Mouse (Mus musculus) hindbrain, postnatal 0 days (tissue): Measurements from ENCODE around the gene Necab3. TPM values are rescaled to one million over a fixed set of nuclear protein-coding genes. Genes with fewer than 3 reads are reported as not detected.

ENCODE experiments used
- ATAC-seq: fragments of 200-750 bp; cut with Nextera tagmentation; 2 replicates; pipeline ENCODE4 v1.8.0; 2017; ENCODE audit warnings: mild to moderate bottlenecking, moderate TSS enrichment, moderate library complexity
- DNase-seq: peaks from one replicate; pipeline ENCODE4 v3.0.0-alpha.2; 2015; ENCODE audit warnings: low spot score
- H3K27ac ChIP-seq: fragments of 300-500 bp; sonication (generic); 2 replicates; pipeline ENCODE4 v1.5.1; 2014; ENCODE audit warnings: mild to moderate bottlenecking
- H3K27me3 ChIP-seq: fragments of 300-500 bp; sonication (generic); 2 replicates; pipeline ENCODE4 v1.6.1; 2014; ENCODE audit warnings: low read length, mixed read lengths; ENCODE audit not compliant: insufficient read depth
- H3K36me3 ChIP-seq: fragments of 300-500 bp; sonication (generic); 2 replicates; pipeline ENCODE4 v1.6.1; 2014; ENCODE audit warnings: low read length, mixed read lengths; ENCODE audit not compliant: insufficient read depth
- H3K4me1 ChIP-seq: fragments of 300-500 bp; sonication (generic); 2 replicates; pipeline ENCODE4 v1.6.1; 2014; ENCODE audit warnings: antibody characterized with exemption, low read length, mixed read lengths; ENCODE audit not compliant: insufficient read depth
- H3K4me2 ChIP-seq: fragments of 300-500 bp; sonication (generic); 2 replicates; pipeline ENCODE4 v1.6.1; 2014; ENCODE audit warnings: low read depth, mild to moderate bottlenecking, low read length, moderate library complexity, mixed read lengths
- H3K4me3 ChIP-seq: fragments of 300-500 bp; sonication (generic); 2 replicates; pipeline ENCODE4 v1.5.1; 2014; ENCODE audit warnings: low read length
- H3K9ac ChIP-seq: fragments of 300-500 bp; sonication (generic); replicated peaks from 2 replicates; pipeline ENCODE4 v1.6.1; 2014; ENCODE audit warnings: mild to moderate bottlenecking, low read length, moderate library complexity, mixed read lengths
- H3K9me3 ChIP-seq: fragments of 300-500 bp; sonication (generic); 2 replicates; pipeline ENCODE4 v1.6.1; 2016; ENCODE audit warnings: low read length, mixed read lengths
- CTCF ChIP-seq: IDR thresholded peaks from 2 replicates; pipeline ENCODE4 v1.5.1; 2016; ENCODE audit warnings: antibody characterized with exemption, control low read depth, low read depth
- WGBS: fragments of 180-500 bp; shearing (Covaris S2); extraction: QIAGEN DNeasy Blood & Tissue Kit; methylation state at CpG from one replicate; pipeline ENCODE4 v1.1.7; 2014; 5-methylcytosine and 5-hydroxymethylcytosine counted together
- polyA plus RNA-seq: library from polyadenylated mRNA; unstranded; fragments of >200 nt; fragmentation: Nextera tagmentation; extraction: Ambion mirVana; gene quantifications from 2 replicates; pipeline ENCODE4 v1.2.1, GENCODE M21; 2015
- total RNA-seq: library from RNA; depleted of rRNA; stranded (reverse); fragments of >200 nt; gene quantifications from 2 replicates; pipeline ENCODE4 v1.2.3, GENCODE M21; 2014

Gene Necab3
- total and polyA plus RNA-seq, 2 experiments from 2014 or later = 22.9 to 35.1 TPM

GRCm38 (mm10) chr2:154546711-154547110, 12.0 kb downstream of the Necab3 start, which contains the start of gene 1700003F12Rik:
Gene 1700003F12Rik (plus strand): TSS chr2:154547085.
- Histone ChIP-seq H3K4me2 (no peak within 1 kb of the TSS), H3K4me1 (peaks cover 9% of the 10 kb centered on the region), H3K36me3 (no peaks in the 10 kb centered on the region), H3K4me3 (no peak within 1 kb of the TSS), H3K27ac (no peak within 1 kb of the TSS), H3K27me3 (no peaks in the 10 kb centered on the region), H3K9me3 (no peaks in the 10 kb centered on the region), H3K9ac (no peak within 1 kb of the TSS)
- WGBS = 92% methylated on average over 10 of the region's 10 CpGs
- ATAC-seq (no peak), DNase-seq (no peak)
- TF ChIP-seq CTCF = no peak

GRCm38 (mm10) chr2:154543567-154544347, 14.9 kb downstream of the Necab3 start:
- Histone ChIP-seq H3K4me1 (no peaks in the 10 kb centered on the region), H3K27ac (peak overlapping the region; percentile 85), H3K9ac (no peak overlapping the region), H3K4me3 (no peak overlapping the region), H3K36me3 (no peaks in the 10 kb centered on the region), H3K9me3 (no peaks in the 10 kb centered on the region), H3K4me2 (no peak overlapping the region), H3K27me3 (no peaks in the 10 kb centered on the region)
- peak; percentile 92 for DNase-seq
- WGBS = 54% methylated on average over 9 of the region's 9 CpGs
- ATAC-seq = peak; percentile 91
- TF ChIP-seq CTCF = peak; percentile 32

DNA sequence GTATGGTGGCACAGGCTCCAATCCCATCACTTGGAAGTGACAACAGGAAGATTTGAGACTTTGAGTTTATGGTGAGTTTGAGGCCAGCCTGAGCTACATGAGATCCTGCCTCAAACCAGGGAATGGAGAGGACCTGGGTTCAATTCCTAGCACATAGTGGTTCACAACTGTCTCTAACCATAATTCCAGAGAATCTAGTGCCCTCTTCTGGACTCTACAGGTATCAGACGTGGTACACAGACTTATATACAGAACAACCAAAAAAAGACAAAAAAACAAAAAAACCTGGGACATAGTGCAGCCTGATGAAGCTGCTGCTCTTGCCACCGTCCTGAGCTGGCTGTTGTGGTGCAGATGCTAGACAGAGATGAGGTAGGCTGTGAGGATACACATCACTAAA, 17.1 kb downstream of the Necab3 start:
- no peak for DNase-seq
- 82% methylated on average over 2 of the region's 2 CpGs for WGBS
- peaks cover 3% of the 10 kb centered on the region; the same call in 1 of the 2 replicates for H3K36me3 ChIP-seq
- no peak overlapping the region for H3K4me3 ChIP-seq
- no peaks in the 10 kb centered on the region for H3K9me3 ChIP-seq
- no peak overlapping the region for H3K9ac ChIP-seq
- no peaks in the 10 kb centered on the region for H3K27me3 ChIP-seq
- no peak for ATAC-seq
- no peaks in the 10 kb centered on the region; the same call in 1 of the 2 replicates for H3K4me1 ChIP-seq
- H3K4me2 ChIP-seq = no peak overlapping the region
- no peak overlapping the region for H3K27ac ChIP-seq
- TF ChIP-seq CTCF = peak; percentile 9; the same call in 1 of the 2 replicates

- H3K4me1 ChIP-seq = no peaks in the 10 kb centered on the region; the same call in 1 of the 2 replicates
- no peak overlapping the region for H3K4me3 ChIP-seq
- WGBS = 70% methylated on average over 3 of the region's 3 CpGs
- H3K4me2 ChIP-seq = no peak overlapping the region
- H3K9ac ChIP-seq = no peak overlapping the region
- TF ChIP-seq CTCF = peak; percentile 81
- no peaks in the 10 kb centered on the region for H3K27me3 ChIP-seq
- no peaks in the 10 kb centered on the region for H3K9me3 ChIP-seq
- no peak overlapping the region for H3K27ac ChIP-seq
- DNase-seq (peak; percentile 79), ATAC-seq (no peak)
- peaks cover 14% of the 10 kb centered on the region; the same call in 1 of the 2 replicates for H3K36me3 ChIP-seq
Measured at GRCm38 (mm10) chr2:154539720-154540119, 19.0 kb downstream of the Necab3 start.

DNA sequence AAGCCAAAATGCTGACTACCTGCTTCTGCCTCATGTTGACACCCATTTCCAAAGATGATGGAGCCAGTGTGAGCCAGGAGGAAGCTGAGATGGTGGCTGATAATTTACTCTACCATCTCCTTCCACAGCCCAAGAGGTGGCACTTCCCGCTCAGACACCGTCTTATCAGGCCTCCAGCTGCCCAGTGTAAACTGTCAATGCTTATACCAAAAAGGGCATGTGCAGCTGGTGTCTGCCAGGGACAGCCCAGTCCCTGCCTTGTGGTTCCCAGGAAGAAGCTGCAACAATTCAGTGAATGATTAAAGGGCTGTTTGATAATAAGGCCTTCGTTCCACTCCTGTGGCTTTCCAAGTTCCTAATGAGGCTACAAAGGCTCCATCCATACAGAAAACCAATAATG, 20.0 kb downstream of the Necab3 start:
- H3K4me3 ChIP-seq = no peak overlapping the region
- no peaks in the 10 kb centered on the region for H3K27me3 ChIP-seq
- ATAC-seq = no peak
- DNase-seq = no peak
- no peak overlapping the region for H3K9ac ChIP-seq
- H3K9me3 ChIP-seq = no peaks in the 10 kb centered on the region
- H3K27ac ChIP-seq = peak overlapping the region; percentile 67
- H3K4me2 ChIP-seq = no peak overlapping the region
- H3K4me1 ChIP-seq = no peaks in the 10 kb centered on the region; the same call in 1 of the 2 replicates
- H3K36me3 ChIP-seq = peaks cover 18% of the 10 kb centered on the region; the same call in 1 of the 2 replicates
- TF ChIP-seq CTCF = no peak
- WGBS = 25% methylated on average over 3 of the region's 3 CpGs

GRCm38 (mm10) chr2:154538310-154538709, 20.4 kb downstream of the Necab3 start:
- no peak for ATAC-seq
- 25% methylated on average over 2 of the region's 2 CpGs for WGBS
- Histone ChIP-seq H3K9me3 (no peaks in the 10 kb centered on the region), H3K4me1 (no peaks in the 10 kb centered on the region; the same call in 1 of the 2 replicates), H3K36me3 (peaks cover 18% of the 10 kb centered on the region; the same call in 1 of the 2 replicates), H3K4me3 (no peak overlapping the region), H3K27ac (peak overlapping the region; percentile 67), H3K4me2 (no peak overlapping the region), H3K9ac (no peak overlapping the region), H3K27me3 (no peaks in the 10 kb centered on the region)
- TF ChIP-seq CTCF = no peak
- DNase-seq = no peak
